Mouse (Mus musculus): Measurements from ENCODE around the gene Zfp609. TPM values are rescaled to one million over a fixed set of nuclear protein-coding genes. Genes with fewer than 3 reads are reported as not detected.
"Not testable (repeated sequence)": the region's sequence is repeated elsewhere in the genome, so short reads cannot be mapped to it uniquely, and the experiment has no call there.

The Zfp609 gene
- total RNA-seq, 2 experiments from 2014 or later = 16.3 to 17.8 TPM

GRCm38 (mm10) chr9:65822011-65822410 is 5.4 kb downstream of the Zfp609 start:
- intact Hi-C loops (cut with DNase I) = no loop called here
- no peak for DNase-seq

GRCm38 (mm10) chr9:65820301-65820700 is 7.1 kb downstream of the Zfp609 start:
- intact Hi-C loops (cut with DNase I) = no loop called here
- no peak for DNase-seq

- intact Hi-C loops (cut with DNase I) = no loop called here
- DNase-seq = no peak
Observed at GRCm38 (mm10) chr9:65818402-65818801, 9.0 kb downstream of the Zfp609 start.

- intact Hi-C loops (cut with DNase I) = no loop called here
- no peak for DNase-seq
Observed at GRCm38 (mm10) chr9:65812841-65813240, 14.5 kb downstream of the Zfp609 start.

GRCm38 (mm10) chr9:65811784-65812183 is 15.6 kb downstream of the Zfp609 start:
- DNase-seq = no peak
- intact Hi-C loops (cut with DNase I) = no loop called here

DNA sequence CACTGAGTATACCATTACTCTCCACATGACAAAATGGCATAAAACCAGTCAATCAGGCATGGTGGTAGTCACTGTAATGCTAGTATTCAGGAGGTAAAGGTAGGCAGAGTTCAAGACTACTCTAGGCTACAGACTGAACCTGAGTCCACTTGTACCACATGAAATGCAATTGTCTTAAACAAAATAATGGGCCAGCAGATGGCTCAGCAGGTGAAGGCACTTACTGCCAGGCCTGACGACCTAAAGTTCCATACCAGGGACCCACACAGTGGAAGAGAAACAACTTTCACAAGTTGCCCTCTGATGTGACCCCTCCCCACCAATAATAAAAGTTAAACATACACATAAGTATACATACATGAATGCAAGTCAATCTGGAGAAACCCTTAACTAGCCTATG is 19.5 kb downstream of the Zfp609 start:
- intact Hi-C loops (cut with DNase I) = no loop called here
- DNase-seq = no peak

DNA sequence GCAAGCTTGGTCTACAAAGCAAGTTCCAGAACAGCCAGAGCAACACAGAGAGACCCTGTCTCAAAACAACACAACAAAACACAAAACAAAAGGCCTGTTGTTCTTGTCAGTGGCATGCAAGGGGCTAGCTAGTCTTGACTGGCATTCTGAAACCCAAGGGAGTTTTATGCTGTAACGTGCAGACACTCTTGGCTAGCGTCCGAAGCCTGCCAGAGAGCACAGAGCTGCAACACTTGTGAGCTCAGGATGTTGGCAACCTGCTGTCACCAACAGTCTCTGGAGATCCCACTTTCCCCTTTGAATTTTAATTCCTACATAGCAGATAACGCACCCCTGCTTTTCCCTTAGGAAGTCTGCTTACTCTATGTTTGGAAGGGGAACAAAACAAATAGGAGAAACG is 20.1 kb downstream of the Zfp609 start:
- intact Hi-C loops (cut with DNase I) = no loop called here
- DNase-seq = no peak

DNA sequence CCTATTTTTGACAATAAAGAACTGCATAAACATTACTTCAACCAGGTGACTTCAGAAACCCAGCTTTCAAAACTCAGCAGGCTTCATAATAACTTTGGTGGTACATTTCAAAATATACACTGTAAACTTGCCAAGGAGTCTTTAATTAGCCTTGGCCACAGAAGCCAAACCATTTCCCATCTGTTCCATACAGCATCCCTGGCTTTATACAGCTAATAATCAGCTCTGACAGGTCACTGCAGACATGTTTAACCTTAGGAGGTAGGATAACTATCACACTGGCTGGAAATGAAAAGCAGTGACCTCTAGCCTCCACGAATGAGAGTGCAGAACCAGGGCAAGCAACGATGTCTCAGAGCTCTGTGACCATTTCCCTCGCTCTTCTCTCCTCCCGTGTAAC is 27.6 kb downstream of the Zfp609 start:
- no peak for DNase-seq
- intact Hi-C loops (cut with DNase I) = no loop called here

GRCm38 (mm10) chr9:65795651-65796050 is 31.7 kb downstream of the Zfp609 start:
- intact Hi-C loops (cut with DNase I) = no loop called here
- DNase-seq = no peak

DNA sequence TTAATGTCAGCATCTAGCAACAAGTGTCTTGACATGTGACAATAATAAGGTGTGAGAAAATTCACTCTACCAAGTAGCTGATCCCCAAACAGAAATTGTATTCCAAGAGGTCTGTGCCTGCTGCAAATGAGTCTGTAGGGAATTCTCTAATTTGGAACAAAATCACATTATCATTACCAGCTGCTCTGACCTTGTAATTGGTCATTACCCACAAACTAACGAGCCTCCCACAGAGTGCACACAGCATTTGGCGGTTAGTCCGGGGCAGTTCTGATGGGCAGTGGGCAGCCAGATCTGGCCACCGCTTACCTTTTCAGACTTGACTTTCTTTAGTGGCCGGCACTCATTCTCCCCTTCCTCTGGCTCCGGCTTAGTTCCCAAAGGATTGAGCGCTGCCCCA is 33.1 kb downstream of the Zfp609 start:
- intact Hi-C loops (cut with DNase I) = no loop called here
- no peak for DNase-seq

GRCm38 (mm10) chr9:65793506-65793905 is 33.9 kb downstream of the Zfp609 start:
- no peak for DNase-seq
- intact Hi-C loops (cut with DNase I) = no loop called here

GRCm38 (mm10) chr9:65793086-65793485 is 34.3 kb downstream of the Zfp609 start:
- DNase-seq = no peak
- intact Hi-C loops (cut with DNase I) = no loop called here

GRCm38 (mm10) chr9:65791846-65792245 is 35.5 kb downstream of the Zfp609 start:
- no peak for DNase-seq
- intact Hi-C loops (cut with DNase I) = no loop called here

DNA sequence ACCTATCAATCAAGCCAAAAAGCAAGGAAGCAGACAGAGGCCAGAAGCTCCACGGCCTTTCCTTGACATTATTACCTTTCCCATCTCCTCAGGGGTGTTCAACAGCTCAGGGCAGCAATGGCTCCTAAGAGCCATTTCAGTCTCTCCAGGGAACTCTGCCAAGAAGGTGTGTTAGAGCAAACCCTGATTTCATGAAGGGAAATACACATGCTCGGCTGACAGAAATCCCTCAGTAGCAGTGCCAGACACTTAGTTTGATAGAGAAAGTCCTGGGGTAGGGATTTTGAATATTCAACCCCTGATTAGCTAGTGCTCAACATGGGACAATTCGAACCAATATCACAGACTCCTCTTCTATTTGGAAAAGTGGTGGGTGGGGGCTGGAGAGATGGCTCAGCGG is 36.3 kb downstream of the Zfp609 start:
- intact Hi-C loops (cut with DNase I) = no loop called here
- no peak for DNase-seq

GRCm38 (mm10) chr9:65789788-65790187 is 37.6 kb downstream of the Zfp609 start:
- intact Hi-C loops (cut with DNase I) = no loop called here
- DNase-seq = no peak

DNA sequence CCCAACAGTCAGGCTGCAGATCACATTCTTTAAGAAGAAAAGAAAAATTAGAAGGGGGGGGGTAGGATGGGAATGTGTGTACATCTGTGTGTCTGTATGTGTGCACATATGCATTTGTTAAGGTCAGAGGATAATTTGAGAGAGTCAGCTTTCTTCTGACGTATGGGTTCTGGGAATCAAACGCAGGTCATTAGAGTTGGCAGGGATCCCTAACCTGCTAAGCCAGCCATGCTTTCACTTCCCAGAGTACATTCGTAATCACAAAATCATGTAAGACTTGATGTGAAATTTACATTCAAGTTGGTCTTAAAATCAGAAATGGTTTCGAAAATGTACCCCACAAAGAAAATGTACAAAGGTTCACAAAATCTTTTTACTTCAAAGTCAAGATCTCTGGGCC is 38.8 kb downstream of the Zfp609 start:
- no peak for DNase-seq
- intact Hi-C loops (cut with DNase I) = no loop called here

GRCm38 (mm10) chr9:65787829-65788344 is 39.5 kb downstream of the Zfp609 start:
- intact Hi-C loops (cut with DNase I) = no loop called here

DNA sequence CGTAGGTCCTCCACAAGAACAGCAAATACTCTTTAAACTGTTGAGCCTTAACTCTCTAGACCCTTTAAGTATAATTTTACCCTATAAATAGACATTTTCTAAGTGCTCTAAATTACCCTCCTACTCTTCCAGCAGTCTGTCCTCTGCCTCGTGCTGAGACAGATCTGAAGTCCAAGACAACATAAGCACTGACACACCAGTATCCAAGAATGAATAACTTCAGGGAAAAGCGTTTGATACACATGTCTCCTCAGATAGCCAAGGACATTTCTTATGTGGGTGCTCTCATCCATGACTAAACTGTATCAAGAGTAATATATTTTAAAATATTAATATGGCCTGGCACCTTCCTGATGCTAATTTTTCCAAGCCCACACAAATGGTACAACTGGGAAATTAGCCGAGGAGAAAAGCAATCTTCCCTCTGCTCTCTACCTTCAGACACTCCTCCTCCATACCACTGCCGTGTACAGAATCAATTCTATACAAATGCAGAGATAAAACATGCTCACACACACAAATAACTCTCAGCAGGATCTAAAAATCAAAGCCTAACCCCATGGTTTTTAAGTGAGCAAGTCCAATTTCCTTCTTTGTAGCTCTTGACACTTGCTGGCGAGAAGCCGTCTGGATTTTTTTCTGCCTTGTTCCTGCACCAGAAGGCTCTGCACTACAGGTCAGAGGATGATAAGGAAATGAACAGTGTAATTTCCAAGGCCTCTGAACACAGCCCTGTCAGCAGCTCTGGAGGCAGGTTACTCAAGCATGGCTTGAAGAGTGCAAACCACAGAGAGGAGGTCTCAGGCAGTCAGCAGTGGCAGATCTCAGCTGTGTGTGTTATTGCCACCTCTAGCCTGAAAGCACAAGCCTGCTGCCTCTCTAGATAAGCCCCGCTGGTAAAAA is 40.2 kb downstream of the Zfp609 start:
- no peak for DNase-seq
- intact Hi-C loops (cut with DNase I) = no loop called here

More at GRCm38 (mm10) chr9:65787829-65788344, 39.5 kb downstream of the Zfp609 start:
- no peak for DNase-seq

DNA sequence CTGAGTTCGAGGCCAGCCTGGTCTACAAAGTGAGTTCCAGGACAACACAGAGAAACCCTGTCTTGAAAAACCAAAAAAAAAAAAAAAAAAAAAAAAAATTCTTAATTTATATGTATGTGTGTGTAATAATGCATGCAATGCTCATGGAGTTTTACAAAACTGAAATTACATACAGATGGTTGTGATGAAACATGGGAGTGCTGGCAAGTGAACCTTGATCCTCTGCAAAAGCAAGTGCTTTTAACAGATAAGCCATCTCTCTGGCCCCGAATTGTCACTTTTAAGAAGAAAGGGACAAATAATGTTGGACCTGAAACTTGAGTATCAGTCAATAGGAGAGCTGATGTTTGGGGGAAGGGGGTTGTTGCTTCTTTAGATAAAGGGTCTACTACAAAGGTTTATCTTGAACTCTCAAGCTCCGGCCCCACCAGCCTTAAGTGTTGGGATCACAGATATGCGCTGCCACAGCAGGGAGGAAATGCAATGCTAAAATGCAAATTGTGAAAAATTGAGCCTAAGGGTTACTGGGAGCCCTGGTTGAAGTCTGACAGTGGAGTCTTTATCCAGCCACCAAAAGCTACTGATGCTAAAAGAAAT is 41.5 kb downstream of the Zfp609 start:
- intact Hi-C loops (cut with DNase I) = no loop called here
- DNase-seq = no peak

DNA sequence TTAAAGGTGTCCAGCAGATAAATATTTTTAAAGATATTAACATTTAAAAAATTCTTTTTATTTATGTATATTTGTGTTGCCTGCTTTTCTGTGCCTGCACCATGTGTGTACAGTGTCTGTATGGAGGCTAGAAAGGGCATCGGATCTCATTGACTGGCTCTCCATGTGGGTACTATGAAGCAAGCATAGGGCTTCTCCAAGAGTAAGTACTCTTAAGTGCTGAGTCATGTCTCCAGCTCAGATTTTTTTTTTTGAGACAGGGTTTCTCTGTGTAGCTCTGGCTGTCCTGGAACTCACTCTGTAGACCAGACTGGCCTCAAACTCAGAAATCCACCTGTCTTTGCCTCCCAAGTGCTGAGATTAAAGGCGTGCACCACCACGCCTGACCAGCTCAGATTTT is 47.7 kb downstream of the Zfp609 start:
- DNase-seq; intact Hi-C loops (cut with DNase I): not testable (repeated sequence)

GRCm38 (mm10) chr9:65776874-65777432 is 50.4 kb downstream of the Zfp609 start:
- intact Hi-C loops (cut with DNase I) = no loop called here
- no peak for DNase-seq

Data from gastrocnemius, postnatal 36 days (tissue).